Mouse (Mus musculus) embryonic facial prominence, embryonic 10.5 days (tissue): ENCODE data around the gene Zxdb. TPM values are rescaled to one million over a fixed set of nuclear protein-coding genes. Genes with fewer than 3 reads are reported as not detected.
"Not testable (repeated sequence)": the region's sequence is repeated elsewhere in the genome, so short reads cannot be mapped to it uniquely, and the experiment has no call there.

Experiments used
- DNase-seq: peaks from one replicate; pipeline ENCODE4 v3.0.0-alpha.2; 2017; ENCODE audit warnings: low spot score
- H3K27ac ChIP-seq: fragments of 300-500 bp; sonication (generic); replicated peaks from 2 replicates; pipeline ENCODE4 v1.5.1; 2016; ENCODE audit warnings: mild to moderate bottlenecking
- H3K27me3 ChIP-seq: fragments of 300-500 bp; sonication (generic); replicated peaks from 2 replicates; pipeline ENCODE4 v1.6.1; 2016; ENCODE audit warnings: low read depth, mild to moderate bottlenecking; ENCODE audit not compliant: poor library complexity, severe bottlenecking
- H3K36me3 ChIP-seq: fragments of 300-500 bp; sonication (generic); replicated peaks from 2 replicates; pipeline ENCODE4 v1.6.1; 2016; ENCODE audit warnings: mild to moderate bottlenecking, moderate library complexity
- H3K4me1 ChIP-seq: fragments of 300-500 bp; sonication (generic); 2 replicates; pipeline ENCODE4 v1.6.1; 2016
- H3K4me3 ChIP-seq: fragments of 300-500 bp; sonication (generic); 2 replicates; pipeline ENCODE4 v1.5.1; 2016; ENCODE audit warnings: mild to moderate bottlenecking, moderate library complexity
- H3K9me3 ChIP-seq: fragments of 300-500 bp; sonication (generic); 2 replicates; pipeline ENCODE4 v1.6.1; 2016; ENCODE audit warnings: mild to moderate bottlenecking
- WGBS: fragments of 180-500 bp; shearing (Covaris S2); methylation state at CpG from one replicate; pipeline ENCODE4 v1.1.7; 2016; 5-methylcytosine and 5-hydroxymethylcytosine counted together
- polyA plus RNA-seq: library from polyadenylated mRNA; unstranded; fragments of >200 nt; fragmentation: Nextera tagmentation; extraction: Ambion mirVana; gene quantifications from 2 replicates; pipeline ENCODE4 v1.2.1, GENCODE M21; 2016

Zxdb gene
- 0.96 and 1.1 TPM in 2 replicates for polyA plus RNA-seq

GRCm38 (mm10) chrX:94724192-94724971, at the start of gene Zxdb:
TSS of gene Zxdb (plus strand) at chrX:94724569.
- no CpG with 5 or more reads among the region's 60 CpGs for WGBS
- not testable (repeated sequence) for DNase-seq, H3K4me1 ChIP-seq, H3K36me3 ChIP-seq, H3K27ac ChIP-seq, H3K27me3 ChIP-seq, H3K9me3 ChIP-seq
- peak within 1 kb of the TSS; percentile 43 for H3K4me3 ChIP-seq

GRCm38 (mm10) chrX:94674977-94675376, 49.4 kb upstream of the Zxdb start:
- Histone ChIP-seq H3K27me3 (peaks cover 21% of the 10 kb centered on the region), H3K4me1 (no peaks in the 10 kb centered on the region), H3K9me3 (no peaks in the 10 kb centered on the region), H3K36me3 (no peaks in the 10 kb centered on the region), H3K4me3 (no peak overlapping the region), H3K27ac (no peak overlapping the region)
- 51% methylated on average over 4 of the region's 4 CpGs for WGBS
- DNase-seq: peak; percentile 48

DNA sequence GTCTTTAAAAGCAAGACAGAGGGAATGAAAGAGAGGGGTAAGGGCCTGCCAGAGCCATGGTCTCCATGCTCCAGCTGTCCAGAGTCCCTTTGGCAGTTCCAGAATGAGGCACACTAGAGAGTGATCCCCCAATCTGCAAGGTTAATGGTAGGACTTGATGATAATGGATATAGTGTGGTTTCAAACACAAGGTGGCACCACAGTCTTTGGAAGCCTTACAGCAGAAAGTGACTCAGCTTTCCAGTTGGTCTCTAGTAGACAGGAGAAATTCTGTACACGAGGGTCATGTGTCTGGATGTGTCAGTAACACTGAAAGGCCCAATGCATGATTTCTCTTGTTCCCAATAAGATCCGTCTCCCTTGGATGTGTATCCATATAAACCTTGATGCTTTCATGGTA, 42.8 kb upstream of the Zxdb start:
- not testable (repeated sequence) for H3K4me3 ChIP-seq, H3K27me3 ChIP-seq, H3K36me3 ChIP-seq, H3K27ac ChIP-seq, H3K9me3 ChIP-seq, H3K4me1 ChIP-seq, DNase-seq
- no CpG with 5 or more reads among the region's 2 CpGs for WGBS

- 87% methylated on average over 5 of the region's 5 CpGs for WGBS
- H3K9me3 ChIP-seq, H3K36me3 ChIP-seq, H3K27ac ChIP-seq, H3K4me1 ChIP-seq, DNase-seq, H3K4me3 ChIP-seq, H3K27me3 ChIP-seq: not testable (repeated sequence)
Observed at GRCm38 (mm10) chrX:94689593-94689992, 34.8 kb upstream of the Zxdb start.

DNA sequence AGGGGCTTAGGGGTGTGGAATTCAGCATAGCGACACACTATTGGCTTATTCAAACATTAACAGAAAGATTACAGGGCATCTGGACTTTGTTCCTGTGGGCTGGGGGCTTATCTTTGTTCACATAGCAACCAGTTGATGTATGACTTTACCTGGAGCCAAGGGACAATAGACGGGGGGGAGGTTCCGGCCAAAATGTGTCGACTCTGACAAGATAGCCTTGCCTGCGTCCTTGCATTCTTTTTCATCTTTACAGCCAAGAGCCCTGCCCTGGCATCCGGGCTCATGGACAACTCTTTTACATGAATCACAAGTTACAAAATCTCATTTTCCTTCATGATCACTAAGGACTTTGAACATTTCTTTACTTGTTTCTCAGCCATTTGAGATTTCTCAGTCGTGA, 17.7 kb upstream of the Zxdb start:
- not testable (repeated sequence) for H3K4me3 ChIP-seq, H3K36me3 ChIP-seq, H3K9me3 ChIP-seq, H3K4me1 ChIP-seq, H3K27me3 ChIP-seq, DNase-seq, H3K27ac ChIP-seq
- 93% methylated on average over 7 of the region's 7 CpGs for WGBS

- not testable (repeated sequence) for H3K36me3 ChIP-seq, H3K27ac ChIP-seq, H3K27me3 ChIP-seq, H3K4me3 ChIP-seq, H3K4me1 ChIP-seq, H3K9me3 ChIP-seq, DNase-seq
- WGBS: no CpG with 5 or more reads among the region's 3 CpGs
Observed at GRCm38 (mm10) chrX:94709752-94710151, 14.6 kb upstream of the Zxdb start.

DNA sequence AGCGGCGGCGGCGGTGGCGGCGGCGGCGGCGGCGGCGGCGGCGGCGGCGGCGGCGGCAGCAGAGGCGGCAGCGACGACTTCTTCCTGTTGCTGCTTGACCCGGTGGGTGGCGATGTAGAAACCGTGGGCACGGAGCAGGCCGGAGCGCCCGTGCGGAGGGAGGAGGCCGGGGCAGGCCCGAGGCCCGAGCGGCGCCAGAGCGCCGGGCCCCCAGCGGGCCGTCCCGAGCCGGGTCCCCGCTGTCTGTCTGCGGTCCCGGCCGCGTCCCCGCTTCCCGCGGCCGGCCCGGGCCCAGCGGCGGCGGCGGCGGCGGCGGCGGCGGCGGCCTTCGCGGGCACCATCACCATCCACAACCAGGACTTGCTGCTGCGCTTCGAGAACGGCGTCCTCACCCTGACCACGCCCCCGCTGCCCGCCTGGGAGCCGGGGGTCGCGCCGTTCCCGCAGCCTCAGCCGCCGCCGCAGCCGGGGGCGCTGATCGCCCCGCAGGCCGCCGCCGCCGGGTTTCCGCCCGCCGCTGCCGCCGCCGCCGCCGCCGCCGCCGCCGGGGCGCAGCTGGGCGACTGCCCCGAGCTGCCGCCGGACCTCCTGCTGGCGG, 702 bp downstream of the Zxdb start:
- peak overlapping the region; percentile 43 for H3K4me3 ChIP-seq
- not testable (repeated sequence) for H3K36me3 ChIP-seq, H3K9me3 ChIP-seq, DNase-seq, H3K27ac ChIP-seq, H3K4me1 ChIP-seq, H3K27me3 ChIP-seq
- 48% methylated on average over 33 of the region's 102 CpGs for WGBS

GRCm38 (mm10) chrX:94725627-94726083, 1.3 kb downstream of the Zxdb start:
- not testable (repeated sequence) for H3K27me3 ChIP-seq, H3K27ac ChIP-seq, H3K9me3 ChIP-seq, H3K4me1 ChIP-seq, DNase-seq, H3K4me3 ChIP-seq, H3K36me3 ChIP-seq
- no CpG with 5 or more reads among the region's 41 CpGs for WGBS

GRCm38 (mm10) chrX:94731596-94731995, 7.2 kb downstream of the Zxdb start:
- DNase-seq: no peak
- Histone ChIP-seq H3K27ac (no peak overlapping the region), H3K9me3 (no peaks in the 10 kb centered on the region), H3K36me3 (no peaks in the 10 kb centered on the region; the same call in 1 of the 2 replicates), H3K4me1 (no peaks in the 10 kb centered on the region), H3K4me3 (no peak overlapping the region), H3K27me3 (0 out of 2 replicates have a peak, but pooled peaks cover 3% of the 10 kb centered on the region)

- DNase-seq: no peak
- H3K4me3 ChIP-seq: no peak overlapping the region
- H3K4me1 ChIP-seq: no peaks in the 10 kb centered on the region
- no peaks in the 10 kb centered on the region for H3K36me3 ChIP-seq
- H3K27ac ChIP-seq: no peak overlapping the region
- H3K27me3 ChIP-seq: 0 out of 2 replicates have a peak, but pooled peaks cover 5% of the 10 kb centered on the region
- 90% methylated on average over 5 of the region's 5 CpGs for WGBS
- H3K9me3 ChIP-seq: no peaks in the 10 kb centered on the region
Observed at GRCm38 (mm10) chrX:94753733-94754132, 29.4 kb downstream of the Zxdb start.

GRCm38 (mm10) chrX:94759959-94760358, 35.6 kb downstream of the Zxdb start:
- WGBS: 48% methylated on average over 1 of the region's 1 CpGs
- Histone ChIP-seq H3K27ac (no peak overlapping the region), H3K27me3 (peaks cover 3% of the 10 kb centered on the region; the same call in 1 of the 2 replicates), H3K4me1 (no peaks in the 10 kb centered on the region), H3K36me3 (no peaks in the 10 kb centered on the region), H3K4me3 (no peak overlapping the region), H3K9me3 (no peaks in the 10 kb centered on the region)
- DNase-seq: no peak

- no peak overlapping the region for H3K4me3 ChIP-seq
- H3K27me3 ChIP-seq: no peaks in the 10 kb centered on the region
- no peak for DNase-seq
- H3K4me1 ChIP-seq: no peaks in the 10 kb centered on the region
- no peak overlapping the region for H3K27ac ChIP-seq
- H3K36me3 ChIP-seq: no peaks in the 10 kb centered on the region
- WGBS: 94% methylated on average over 34 of the region's 34 CpGs
- H3K9me3 ChIP-seq: no peaks in the 10 kb centered on the region
Observed at GRCm38 (mm10) chrX:94773876-94774275, 49.5 kb downstream of the Zxdb start.
